Mouse (Mus musculus): ENCODE results near the gene Mettl14.

DNA sequence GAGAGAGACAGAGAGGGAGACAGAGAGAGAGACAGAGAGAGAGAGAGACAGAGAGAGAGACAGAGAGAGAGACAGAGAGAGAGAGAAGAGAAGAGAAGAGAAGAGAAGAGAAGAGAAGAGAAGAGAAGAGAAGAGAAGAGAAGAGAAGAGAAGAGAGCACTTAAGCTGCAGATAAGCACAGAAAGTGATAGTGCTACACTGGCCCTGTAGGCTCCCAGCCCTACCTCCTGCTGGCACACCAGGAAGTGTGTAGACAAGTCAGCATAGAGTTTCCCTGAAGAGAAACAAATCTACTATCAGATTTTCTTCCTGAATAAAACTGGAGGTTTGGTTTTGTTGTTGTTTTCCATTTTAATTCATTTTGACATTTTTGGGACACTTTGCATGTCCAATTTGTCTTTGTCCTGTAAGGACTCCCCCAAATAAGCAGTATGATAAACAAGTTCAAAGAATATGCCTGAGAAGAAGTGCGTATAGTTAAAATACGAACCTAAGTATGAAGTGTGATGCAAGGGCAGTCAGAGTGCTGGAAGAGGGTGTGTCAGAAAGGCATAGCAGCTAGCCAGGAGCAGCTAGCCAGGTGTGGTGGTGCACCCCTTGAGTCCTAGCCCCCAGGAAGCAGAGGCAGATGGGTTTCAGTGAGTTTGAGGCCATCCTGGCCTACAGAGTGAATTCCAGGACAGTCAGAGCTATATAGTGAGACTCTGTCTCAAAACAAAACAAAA, 53.4 kb downstream of the Mettl14 start:
- TF ChIP-seq POLR2A (IDR thresholded peaks at IDR 0.05; ENCODE audit: insufficient read depth, low read depth, low read length) (no peak), CTCF (IDR thresholded peaks at IDR 0.05) (no peak), EP300 (IDR thresholded peaks at IDR 0.05; ENCODE audit: insufficient read depth, low read depth, low read length) (no peak)

All from heart, adult 2 months (tissue).